Mouse (Mus musculus): ENCODE results near the gene Scn9a. TPM values are rescaled to one million over a fixed set of nuclear protein-coding genes. Genes with fewer than 3 reads are reported as not detected.

The Scn9a gene
- polyA plus RNA-seq (2015; fragmentation: Nextera tagmentation; extraction: Ambion mirVana) = 0.14 and 0.19 TPM in 2 replicates

- Histone ChIP-seq H3K4me1 (replicated peaks; ENCODE audit: control insufficient read depth, insufficient read depth, low read length) (peaks cover 3% of the 10 kb centered on the region; the same call in 1 of the 2 replicates), H3K9me3 (ENCODE audit: control insufficient read depth, low read length) (no peaks in the 10 kb centered on the region), H3K27me3 (ENCODE audit: control insufficient read depth, insufficient read depth, low read depth, low read length) (peaks cover 13% of the 10 kb centered on the region; the same call in 1 of the 2 replicates), H3K9ac (ENCODE audit: low read length) (no peak within 1 kb of the TSS; the same call in 1 of the 2 replicates), H3K27ac (ENCODE audit: low read length) (no peak within 1 kb of the TSS), H3K4me2 (ENCODE audit: low read depth, low read length) (peak within 1 kb of the TSS; percentile 54), H3K36me3 (ENCODE audit: control insufficient read depth, insufficient read depth, low read length) (no peaks in the 10 kb centered on the region), H3K4me3 (ENCODE audit: low read length) (peak within 1 kb of the TSS; percentile 28)
- 1% methylated on average over 29 of the region's 29 CpGs for WGBS
- peak; percentile 57 for ATAC-seq (ENCODE audit: low read depth)
These were observed at the start of gene Scn9a for GRCm38 (mm10) chr2:66634580-66635359. Gene Scn9a (minus strand): TSS chr2:66634962.

GRCm38 (mm10) chr2:66661988-66662387 is 27.2 kb upstream of the Scn9a start:
- H3K9ac ChIP-seq (ENCODE audit: low read length) = no peak overlapping the region
- ATAC-seq (ENCODE audit: low read depth) = no peak
- H3K4me2 ChIP-seq (ENCODE audit: low read depth, low read length) = no peak overlapping the region
- H3K4me1 ChIP-seq (replicated peaks; ENCODE audit: control insufficient read depth, insufficient read depth, low read length) = no peaks in the 10 kb centered on the region
- H3K36me3 ChIP-seq (ENCODE audit: control insufficient read depth, insufficient read depth, low read length) = no peaks in the 10 kb centered on the region
- no peak overlapping the region for H3K4me3 ChIP-seq (ENCODE audit: low read length)
- no peaks in the 10 kb centered on the region for H3K27me3 ChIP-seq (ENCODE audit: control insufficient read depth, insufficient read depth, low read depth, low read length)
- H3K27ac ChIP-seq (ENCODE audit: low read length) = no peak overlapping the region
- no peaks in the 10 kb centered on the region for H3K9me3 ChIP-seq (ENCODE audit: control insufficient read depth, low read length)
- 91% methylated on average over 1 of the region's 1 CpGs for WGBS

- no peak overlapping the region for H3K9ac ChIP-seq (ENCODE audit: low read length)
- no peaks in the 10 kb centered on the region for H3K36me3 ChIP-seq (ENCODE audit: control insufficient read depth, insufficient read depth, low read length)
- H3K4me3 ChIP-seq (ENCODE audit: low read length) = no peak overlapping the region
- H3K4me1 ChIP-seq (replicated peaks; ENCODE audit: control insufficient read depth, insufficient read depth, low read length) = no peaks in the 10 kb centered on the region
- no peak overlapping the region for H3K4me2 ChIP-seq (ENCODE audit: low read depth, low read length)
- no peak overlapping the region for H3K27ac ChIP-seq (ENCODE audit: low read length)
- no peak for ATAC-seq (ENCODE audit: low read depth)
- no peaks in the 10 kb centered on the region for H3K27me3 ChIP-seq (ENCODE audit: control insufficient read depth, insufficient read depth, low read depth, low read length)
- H3K9me3 ChIP-seq (ENCODE audit: control insufficient read depth, low read length) = no peaks in the 10 kb centered on the region
- WGBS = 88% methylated on average over 3 of the region's 3 CpGs
These were observed 21.7 kb upstream of the Scn9a start for GRCm38 (mm10) chr2:66656430-66656829.

GRCm38 (mm10) chr2:66655431-66655830 is 20.7 kb upstream of the Scn9a start:
- peak; percentile 92 for ATAC-seq (ENCODE audit: low read depth)
- no peak overlapping the region for H3K27ac ChIP-seq (ENCODE audit: low read length)
- no peaks in the 10 kb centered on the region for H3K9me3 ChIP-seq (ENCODE audit: control insufficient read depth, low read length)
- H3K4me2 ChIP-seq (ENCODE audit: low read depth, low read length) = no peak overlapping the region
- H3K4me1 ChIP-seq (replicated peaks; ENCODE audit: control insufficient read depth, insufficient read depth, low read length) = no peaks in the 10 kb centered on the region
- H3K27me3 ChIP-seq (ENCODE audit: control insufficient read depth, insufficient read depth, low read depth, low read length) = no peaks in the 10 kb centered on the region
- no peak overlapping the region for H3K4me3 ChIP-seq (ENCODE audit: low read length)
- 26% methylated on average over 2 of the region's 2 CpGs for WGBS
- H3K36me3 ChIP-seq (ENCODE audit: control insufficient read depth, insufficient read depth, low read length) = no peaks in the 10 kb centered on the region
- H3K9ac ChIP-seq (ENCODE audit: low read length) = no peak overlapping the region

- no peak overlapping the region for H3K4me3 ChIP-seq (ENCODE audit: low read length)
- no peaks in the 10 kb centered on the region for H3K4me1 ChIP-seq (replicated peaks; ENCODE audit: control insufficient read depth, insufficient read depth, low read length)
- H3K9ac ChIP-seq (ENCODE audit: low read length) = no peak overlapping the region
- no peaks in the 10 kb centered on the region for H3K9me3 ChIP-seq (ENCODE audit: control insufficient read depth, low read length)
- no peaks in the 10 kb centered on the region for H3K36me3 ChIP-seq (ENCODE audit: control insufficient read depth, insufficient read depth, low read length)
- H3K27ac ChIP-seq (ENCODE audit: low read length) = no peak overlapping the region
- WGBS = 13% methylated on average over 5 of the region's 5 CpGs
- H3K27me3 ChIP-seq (ENCODE audit: control insufficient read depth, insufficient read depth, low read depth, low read length) = no peaks in the 10 kb centered on the region
- no peak overlapping the region for H3K4me2 ChIP-seq (ENCODE audit: low read depth, low read length)
- no peak for ATAC-seq (ENCODE audit: low read depth)
These were observed 9.6 kb upstream of the Scn9a start for GRCm38 (mm10) chr2:66644384-66644783.

- H3K9ac ChIP-seq (ENCODE audit: low read length) = no peak overlapping the region
- WGBS = 23% methylated on average over 5 of the region's 5 CpGs
- H3K4me2 ChIP-seq (ENCODE audit: low read depth, low read length) = no peak overlapping the region
- peaks cover 3% of the 10 kb centered on the region; the same call in 1 of the 2 replicates for H3K4me1 ChIP-seq (replicated peaks; ENCODE audit: control insufficient read depth, insufficient read depth, low read length)
- no peak overlapping the region for H3K27ac ChIP-seq (ENCODE audit: low read length)
- no peak overlapping the region for H3K4me3 ChIP-seq (ENCODE audit: low read length)
- ATAC-seq (ENCODE audit: low read depth) = no peak
- no peaks in the 10 kb centered on the region for H3K9me3 ChIP-seq (ENCODE audit: control insufficient read depth, low read length)
- H3K36me3 ChIP-seq (ENCODE audit: control insufficient read depth, insufficient read depth, low read length) = no peaks in the 10 kb centered on the region
- H3K27me3 ChIP-seq (ENCODE audit: control insufficient read depth, insufficient read depth, low read depth, low read length) = peaks cover 13% of the 10 kb centered on the region; the same call in 1 of the 2 replicates
These were observed 2.0 kb downstream of the Scn9a start for GRCm38 (mm10) chr2:66632728-66633127.

- Histone ChIP-seq H3K9ac (ENCODE audit: low read length) (no peak overlapping the region), H3K36me3 (ENCODE audit: control insufficient read depth, insufficient read depth, low read length) (no peaks in the 10 kb centered on the region), H3K4me3 (ENCODE audit: low read length) (no peak overlapping the region), H3K27me3 (ENCODE audit: control insufficient read depth, insufficient read depth, low read depth, low read length) (no peaks in the 10 kb centered on the region), H3K4me1 (replicated peaks; ENCODE audit: control insufficient read depth, insufficient read depth, low read length) (no peaks in the 10 kb centered on the region), H3K27ac (ENCODE audit: low read length) (no peak overlapping the region), H3K9me3 (ENCODE audit: control insufficient read depth, low read length) (no peaks in the 10 kb centered on the region), H3K4me2 (ENCODE audit: low read depth, low read length) (no peak overlapping the region)
- 57% methylated on average over 7 of the region's 7 CpGs for WGBS
- no peak for ATAC-seq (ENCODE audit: low read depth)
These were observed 23.7 kb downstream of the Scn9a start for GRCm38 (mm10) chr2:66611091-66611490.

- H3K4me2 ChIP-seq (ENCODE audit: low read depth, low read length) = no peak overlapping the region
- WGBS = 65% methylated on average over 6 of the region's 6 CpGs
- no peak overlapping the region for H3K4me3 ChIP-seq (ENCODE audit: low read length)
- H3K9ac ChIP-seq (ENCODE audit: low read length) = no peak overlapping the region
- no peak for ATAC-seq (ENCODE audit: low read depth)
- no peaks in the 10 kb centered on the region for H3K27me3 ChIP-seq (ENCODE audit: control insufficient read depth, insufficient read depth, low read depth, low read length)
- H3K36me3 ChIP-seq (ENCODE audit: control insufficient read depth, insufficient read depth, low read length) = no peaks in the 10 kb centered on the region
- no peaks in the 10 kb centered on the region for H3K9me3 ChIP-seq (ENCODE audit: control insufficient read depth, low read length)
- H3K27ac ChIP-seq (ENCODE audit: low read length) = no peak overlapping the region
- no peaks in the 10 kb centered on the region for H3K4me1 ChIP-seq (replicated peaks; ENCODE audit: control insufficient read depth, insufficient read depth, low read length)
These were observed 37.4 kb downstream of the Scn9a start for GRCm38 (mm10) chr2:66597313-66597712.

- no peak for ATAC-seq (ENCODE audit: low read depth)
- no peaks in the 10 kb centered on the region for H3K27me3 ChIP-seq (ENCODE audit: control insufficient read depth, insufficient read depth, low read depth, low read length)
- H3K27ac ChIP-seq (ENCODE audit: low read length) = no peak overlapping the region
- H3K4me2 ChIP-seq (ENCODE audit: low read depth, low read length) = no peak overlapping the region
- H3K4me3 ChIP-seq (ENCODE audit: low read length) = no peak overlapping the region
- no peaks in the 10 kb centered on the region for H3K9me3 ChIP-seq (ENCODE audit: control insufficient read depth, low read length)
- 32% methylated on average over 5 of the region's 5 CpGs for WGBS
- no peaks in the 10 kb centered on the region for H3K4me1 ChIP-seq (replicated peaks; ENCODE audit: control insufficient read depth, insufficient read depth, low read length)
- no peaks in the 10 kb centered on the region for H3K36me3 ChIP-seq (ENCODE audit: control insufficient read depth, insufficient read depth, low read length)
- no peak overlapping the region for H3K9ac ChIP-seq (ENCODE audit: low read length)
These were observed 38.6 kb downstream of the Scn9a start for GRCm38 (mm10) chr2:66596145-66596544.

Data from lung, embryonic 16.5 days (tissue).